Mouse (Mus musculus): ENCODE measurements around the gene Usp2. TPM values are rescaled to one million over a fixed set of nuclear protein-coding genes. Genes with fewer than 3 reads are reported as not detected.

Gene Usp2
- total RNA-seq (2017): 2.1 to 8.6 TPM (median 5.6 TPM) in 3 replicates

GRCm38 (mm10) chr9:44066785-44067225 lies at the start of gene Usp2:
TSS of gene Usp2 (plus strand) at chr9:44067021.
- ATAC-seq (replicated peaks; ENCODE audit: insufficient number of reproducible peaks, low FRiP score, low TSS enrichment, poor library complexity, severe bottlenecking): peak; percentile 98

- ATAC-seq (replicated peaks; ENCODE audit: insufficient number of reproducible peaks, low FRiP score, low TSS enrichment, poor library complexity, severe bottlenecking): no peak
These were observed 49.0 kb upstream of the Usp2 start for GRCm38 (mm10) chr9:44017846-44018245.

GRCm38 (mm10) chr9:44020001-44020400 lies 46.8 kb upstream of the Usp2 start:
- no peak for ATAC-seq (replicated peaks; ENCODE audit: insufficient number of reproducible peaks, low FRiP score, low TSS enrichment, poor library complexity, severe bottlenecking)

GRCm38 (mm10) chr9:44022100-44022847 lies 44.5 kb upstream of the Usp2 start:
- ATAC-seq (replicated peaks; ENCODE audit: insufficient number of reproducible peaks, low FRiP score, low TSS enrichment, poor library complexity, severe bottlenecking): no peak

- ATAC-seq (replicated peaks; ENCODE audit: insufficient number of reproducible peaks, low FRiP score, low TSS enrichment, poor library complexity, severe bottlenecking): no peak
These were observed 42.7 kb upstream of the Usp2 start for GRCm38 (mm10) chr9:44024096-44024495.

GRCm38 (mm10) chr9:44029580-44030236 lies 37.1 kb upstream of the Usp2 start:
- no peak for ATAC-seq (replicated peaks; ENCODE audit: insufficient number of reproducible peaks, low FRiP score, low TSS enrichment, poor library complexity, severe bottlenecking)

- no peak for ATAC-seq (replicated peaks; ENCODE audit: insufficient number of reproducible peaks, low FRiP score, low TSS enrichment, poor library complexity, severe bottlenecking)
These were observed 36.2 kb upstream of the Usp2 start for GRCm38 (mm10) chr9:44030646-44031045.

- ATAC-seq (replicated peaks; ENCODE audit: insufficient number of reproducible peaks, low FRiP score, low TSS enrichment, poor library complexity, severe bottlenecking): 0 out of 2 replicates have a peak, but pooled peaks have one; percentile 43
These were observed 35.7 kb upstream of the Usp2 start for GRCm38 (mm10) chr9:44031079-44031478.

- ATAC-seq (replicated peaks; ENCODE audit: insufficient number of reproducible peaks, low FRiP score, low TSS enrichment, poor library complexity, severe bottlenecking): no peak
These were observed 34.9 kb upstream of the Usp2 start for GRCm38 (mm10) chr9:44031946-44032345.

- ATAC-seq (replicated peaks; ENCODE audit: insufficient number of reproducible peaks, low FRiP score, low TSS enrichment, poor library complexity, severe bottlenecking): no peak
These were observed 33.5 kb upstream of the Usp2 start for GRCm38 (mm10) chr9:44033317-44033716.

- no peak for ATAC-seq (replicated peaks; ENCODE audit: insufficient number of reproducible peaks, low FRiP score, low TSS enrichment, poor library complexity, severe bottlenecking)
These were observed 32.7 kb upstream of the Usp2 start for GRCm38 (mm10) chr9:44033957-44034727.

GRCm38 (mm10) chr9:44037106-44037505 lies 29.7 kb upstream of the Usp2 start:
- no peak for ATAC-seq (replicated peaks; ENCODE audit: insufficient number of reproducible peaks, low FRiP score, low TSS enrichment, poor library complexity, severe bottlenecking)

GRCm38 (mm10) chr9:44041511-44042395 lies 25.1 kb upstream of the Usp2 start:
- ATAC-seq (replicated peaks; ENCODE audit: insufficient number of reproducible peaks, low FRiP score, low TSS enrichment, poor library complexity, severe bottlenecking): no peak

GRCm38 (mm10) chr9:44042396-44042680 lies 24.5 kb upstream of the Usp2 start:
- ATAC-seq (replicated peaks; ENCODE audit: insufficient number of reproducible peaks, low FRiP score, low TSS enrichment, poor library complexity, severe bottlenecking): no peak

GRCm38 (mm10) chr9:44042836-44043707 lies 23.7 kb upstream of the Usp2 start, which contains the start of gene Thy1:
TSS of gene Thy1 (plus strand) at chr9:44043384.
- no peak for ATAC-seq (replicated peaks; ENCODE audit: insufficient number of reproducible peaks, low FRiP score, low TSS enrichment, poor library complexity, severe bottlenecking)

- 0 out of 2 replicates have a peak, but pooled peaks have one; percentile 30 for ATAC-seq (replicated peaks; ENCODE audit: insufficient number of reproducible peaks, low FRiP score, low TSS enrichment, poor library complexity, severe bottlenecking)
These were observed 23.0 kb upstream of the Usp2 start for GRCm38 (mm10) chr9:44043708-44044425.

Data from monocyte, adult 5-6 weeks (primary cell).